Mouse (Mus musculus) kidney, adult 2 months (tissue): ENCODE results near the gene Col10a1. TPM values are rescaled to one million over a fixed set of nuclear protein-coding genes. Genes with fewer than 3 reads are reported as not detected.
"Not testable (repeated sequence)": the region's sequence is repeated elsewhere in the genome, so short reads cannot be mapped to it uniquely, and the experiment has no call there.

Experiments
- DNase-seq: peaks from one replicate; pipeline ENCODE4 v3.0.0; 2021
- H3K27ac ChIP-seq: fragments of 200-500 bp; 2 replicates; pipeline ENCODE4 v1.5.1; 2012; ENCODE audit warnings: low read depth, low read length, control low read depth, inconsistent platforms; ENCODE audit not compliant: insufficient read depth
- H3K27me3 ChIP-seq: fragments of 200-500 bp; replicated peaks from 2 replicates; pipeline ENCODE4 v1.6.1; 2012; ENCODE audit warnings: mild to moderate bottlenecking, moderate library complexity, low read length, inconsistent platforms; ENCODE audit not compliant: control insufficient read depth, insufficient read depth
- H3K36me3 ChIP-seq: fragments of 200-500 bp; 2 replicates; pipeline ENCODE4 v1.6.1; 2012; ENCODE audit warnings: mild to moderate bottlenecking, moderate library complexity, low read length, inconsistent platforms; ENCODE audit not compliant: control insufficient read depth, insufficient read depth
- H3K4me1 ChIP-seq: fragments of 200-500 bp; 2 replicates; pipeline ENCODE4 v1.6.1; 2011; ENCODE audit warnings: low read length; ENCODE audit not compliant: control insufficient read depth, insufficient read depth
- H3K4me3 ChIP-seq: fragments of 200-500 bp; 2 replicates; pipeline ENCODE4 v1.5.1; 2011; ENCODE audit warnings: mild to moderate bottlenecking, low read depth, low read length, control low read depth; ENCODE audit not compliant: insufficient read depth
- CTCF ChIP-seq: fragments of 200-500 bp; conservative IDR thresholded peaks from 2 replicates; pipeline ENCODE4 v1.5.1; 2011; ENCODE audit warnings: low read depth, mild to moderate bottlenecking, control low read depth, low read length, moderate library complexity, mixed read lengths; ENCODE audit not compliant: insufficient read depth, insufficient read length
- POLR2A ChIP-seq: fragments of 200-500 bp; IDR thresholded peaks from one replicate; pipeline ENCODE4 v1.6.1; 2011; ENCODE audit warnings: low read depth, low read length, control low read depth
- WGBS: fragments of 180-500 bp; shearing (Covaris S2); methylation state at CpG from one replicate; pipeline ENCODE4 v1.1.7; 2018; 5-methylcytosine and 5-hydroxymethylcytosine counted together
- polyA plus RNA-seq: library from polyadenylated mRNA; depleted of rRNA; stranded (reverse); fragments of >200 nt; gene quantifications from 2 replicates; pipeline ENCODE4 v1.2.3, GENCODE M21; 2012; rRNA removed

The Col10a1 gene
- polyA plus RNA-seq, 1 experiment, result not detected

GRCm38 (mm10) chr10:34373332-34373731, 16.4 kb upstream of the Col10a1 start:
- TF ChIP-seq CTCF (no peak), POLR2A (no peak)
- no peaks in the 10 kb centered on the region for H3K36me3 ChIP-seq
- 80% methylated on average over 7 of the region's 7 CpGs for WGBS
- no peak overlapping the region for H3K27ac ChIP-seq
- H3K4me3 ChIP-seq, result no peak overlapping the region
- DNase-seq, result no peak
- no peaks in the 10 kb centered on the region for H3K4me1 ChIP-seq
- H3K27me3 ChIP-seq, result no peaks in the 10 kb centered on the region

GRCm38 (mm10) chr10:34385636-34386035, 4.1 kb upstream of the Col10a1 start:
- no peaks in the 10 kb centered on the region for H3K36me3 ChIP-seq
- 73% methylated on average over 5 of the region's 5 CpGs for WGBS

GRCm38 (mm10) chr10:34396959-34397358, 7.2 kb downstream of the Col10a1 start:
- WGBS, result 93% methylated on average over 4 of the region's 4 CpGs
- no peak overlapping the region for H3K27ac ChIP-seq
- H3K27me3 ChIP-seq, result no peaks in the 10 kb centered on the region
- TF ChIP-seq POLR2A (no peak), CTCF (no peak)
- H3K36me3 ChIP-seq, result no peaks in the 10 kb centered on the region; the same call in 1 of the 2 replicates
- no peak for DNase-seq
- no peak overlapping the region for H3K4me3 ChIP-seq
- no peaks in the 10 kb centered on the region for H3K4me1 ChIP-seq

More at GRCm38 (mm10) chr10:34385636-34386035, 4.1 kb upstream of the Col10a1 start:
- Histone ChIP-seq H3K4me3 (no peak overlapping the region), H3K27ac (no peak overlapping the region), H3K27me3 (no peaks in the 10 kb centered on the region), H3K4me1 (no peaks in the 10 kb centered on the region)
- no peak for DNase-seq
- no peak for TF ChIP-seq CTCF
- TF ChIP-seq POLR2A, result no peak

GRCm38 (mm10) chr10:34399267-34399666, 9.5 kb downstream of the Col10a1 start:
- Histone ChIP-seq H3K27me3 (no peaks in the 10 kb centered on the region), H3K27ac (no peak overlapping the region), H3K4me3 (no peak overlapping the region), H3K4me1 (no peaks in the 10 kb centered on the region), H3K36me3 (no peaks in the 10 kb centered on the region; the same call in 1 of the 2 replicates)
- no peak for DNase-seq
- TF ChIP-seq CTCF (no peak), POLR2A (no peak)

- Histone ChIP-seq H3K4me1 (peaks cover 5% of the 10 kb centered on the region; the same call in 1 of the 2 replicates), H3K27me3 (no peaks in the 10 kb centered on the region), H3K4me3 (peak within 1 kb of the TSS; percentile 64), H3K36me3 (no peaks in the 10 kb centered on the region), H3K27ac (peak within 1 kb of the TSS; percentile 67)
- WGBS, result under 1% methylated on average over 49 of the region's 49 CpGs
- TF ChIP-seq CTCF (no peak), POLR2A (peak; percentile 58)
- peak; percentile 96 for DNase-seq
These were observed 28.5 kb downstream of the Col10a1 start, which contains the start of gene Nt5dc1 for GRCm38 (mm10) chr10:34418204-34418756. Gene Nt5dc1 (minus strand): TSS chr10:34418552.

- 58% methylated on average over 4 of the region's 4 CpGs for WGBS
- H3K36me3 ChIP-seq, DNase-seq, H3K4me1 ChIP-seq, H3K27me3 ChIP-seq: not testable (repeated sequence)
- peak overlapping the region; percentile 64 for H3K4me3 ChIP-seq
- H3K27ac ChIP-seq, result peak overlapping the region; percentile 57; the same call in 1 of the 2 replicates
These were observed 29.0 kb downstream of the Col10a1 start for GRCm38 (mm10) chr10:34418794-34419193.

GRCm38 (mm10) chr10:34431783-34432182, 42.0 kb downstream of the Col10a1 start:
- DNase-seq, result peak; percentile 22
- Histone ChIP-seq H3K27me3 (no peaks in the 10 kb centered on the region), H3K4me3 (no peak overlapping the region), H3K27ac (no peak overlapping the region), H3K4me1 (no peaks in the 10 kb centered on the region), H3K36me3 (no peaks in the 10 kb centered on the region)
- TF ChIP-seq POLR2A (no peak), CTCF (peak; percentile 29)

- not testable (repeated sequence) for H3K4me1 ChIP-seq, H3K36me3 ChIP-seq, H3K27me3 ChIP-seq, H3K4me3 ChIP-seq, H3K27ac ChIP-seq, DNase-seq
- WGBS, result 96% methylated on average over 6 of the region's 14 CpGs
These were observed 44.4 kb downstream of the Col10a1 start for GRCm38 (mm10) chr10:34434191-34434590.

Other genes with a start within 250 kb of the Col10a1 start
- 8.0 and 8.6 TPM in 2 replicates for gene Dse, start 182.3 kb upstream of the Col10a1 start, polyA plus RNA-seq
- gene Tspyl1, start 107.8 kb upstream of the Col10a1 start, polyA plus RNA-seq, result 26.0 and 28.3 TPM in 2 replicates
- gene Tspyl4, start 92.5 kb upstream of the Col10a1 start, polyA plus RNA-seq, result 7.6 and 8.2 TPM in 2 replicates
- gene Nt5dc1, start 28.6 kb downstream of the Col10a1 start, polyA plus RNA-seq, result 13.3 and 14.9 TPM in 2 replicates
- gene Frk, start 93.4 kb downstream of the Col10a1 start, polyA plus RNA-seq, result 3.7 and 3.8 TPM in 2 replicates